Mouse (Mus musculus): ENCODE data around the gene Thrap3. TPM values are rescaled to one million over a fixed set of nuclear protein-coding genes. Genes with fewer than 3 reads are reported as not detected.
"Not testable (repeated sequence)": the region's sequence is repeated elsewhere in the genome, so short reads cannot be mapped to it uniquely, and the experiment has no call there.

Thrap3 gene
- polyA plus RNA-seq, 1 experiment from 2014 or later, result 258 TPM

DNA sequence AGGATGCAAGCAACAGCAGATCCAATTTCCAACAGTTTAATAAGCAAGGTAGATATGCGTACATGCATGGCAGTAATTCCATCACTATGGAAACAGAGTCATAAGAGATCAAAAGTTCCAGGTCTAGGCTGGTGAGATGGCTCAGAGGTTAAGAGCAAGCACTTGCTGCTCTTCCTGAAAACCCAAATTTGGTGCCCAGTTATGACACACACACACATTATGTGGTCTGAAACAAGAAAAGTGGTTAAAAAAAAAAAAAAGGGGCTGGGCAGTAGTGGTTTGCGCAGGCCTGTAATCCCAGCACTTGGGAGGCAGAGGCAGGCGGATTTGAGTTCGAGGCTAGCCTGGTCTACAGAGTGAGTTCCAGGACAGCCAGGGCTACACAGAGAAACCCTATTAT, 7.6 kb downstream of the Thrap3 start:
- 97% methylated on average over 4 of the region's 4 CpGs for WGBS
- Histone ChIP-seq H3K9ac (replicated peaks; ENCODE audit: low read depth, low read length) (no peak overlapping the region), H3K27ac (ENCODE audit: low read length) (no peak overlapping the region), H3K36me3 (ENCODE audit: control insufficient read depth, insufficient read depth, low read length) (peaks cover 37% of the 10 kb centered on the region), H3K4me1 (ENCODE audit: control insufficient read depth, insufficient read depth, low read length) (peaks cover 9% of the 10 kb centered on the region; the same call in 1 of the 2 replicates), H3K4me2 (replicated peaks; ENCODE audit: low read depth, low read length) (no peak overlapping the region), H3K9me3 (ENCODE audit: control insufficient read depth, low read depth, low read length) (no peaks in the 10 kb centered on the region), H3K4me3 (ENCODE audit: low read depth, low read length) (no peak overlapping the region), H3K27me3 (ENCODE audit: control insufficient read depth, insufficient read depth, low read length) (no peaks in the 10 kb centered on the region)
- ATAC-seq (ENCODE audit: insufficient number of reproducible peaks, insufficient read depth, low FRiP score, low read depth), result no peak

- no peak for ATAC-seq (ENCODE audit: insufficient number of reproducible peaks, insufficient read depth, low FRiP score, low read depth)
These were observed 8.3 kb downstream of the Thrap3 start for GRCm38 (mm10) chr4:126194216-126194615.

DNA sequence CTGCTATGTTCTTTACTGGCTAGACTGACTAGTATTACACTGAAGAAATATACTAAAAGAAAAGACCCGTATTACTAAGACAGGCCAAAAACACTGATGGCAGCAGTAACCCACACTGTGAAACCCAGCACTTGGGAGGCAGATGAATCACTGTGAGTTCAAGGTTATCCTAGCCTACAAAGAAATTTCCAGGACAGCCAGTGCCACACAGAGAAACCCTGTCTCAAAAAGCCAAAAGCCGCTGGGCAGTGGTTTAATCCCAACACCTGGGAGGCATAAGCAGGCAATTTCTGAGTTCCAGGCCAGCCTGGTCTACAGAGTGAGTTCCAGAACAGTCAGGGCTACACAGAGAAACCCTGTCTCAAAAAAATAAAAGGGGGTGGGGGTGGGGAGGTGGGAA, 11.9 kb downstream of the Thrap3 start:
- H3K36me3 ChIP-seq (ENCODE audit: control insufficient read depth, insufficient read depth, low read length), result peaks cover 60% of the 10 kb centered on the region

More at GRCm38 (mm10) chr4:126194216-126194615, 8.3 kb downstream of the Thrap3 start:
- Histone ChIP-seq H3K4me1 (ENCODE audit: control insufficient read depth, insufficient read depth, low read length) (peaks cover 7% of the 10 kb centered on the region; the same call in 1 of the 2 replicates), H3K4me3 (ENCODE audit: low read depth, low read length) (no peak overlapping the region), H3K36me3 (ENCODE audit: control insufficient read depth, insufficient read depth, low read length) (peaks cover 39% of the 10 kb centered on the region), H3K4me2 (replicated peaks; ENCODE audit: low read depth, low read length) (no peak overlapping the region), H3K9me3 (ENCODE audit: control insufficient read depth, low read depth, low read length) (no peaks in the 10 kb centered on the region), H3K27ac (ENCODE audit: low read length) (no peak overlapping the region), H3K27me3 (ENCODE audit: control insufficient read depth, insufficient read depth, low read length) (no peaks in the 10 kb centered on the region), H3K9ac (replicated peaks; ENCODE audit: low read depth, low read length) (no peak overlapping the region)

DNA sequence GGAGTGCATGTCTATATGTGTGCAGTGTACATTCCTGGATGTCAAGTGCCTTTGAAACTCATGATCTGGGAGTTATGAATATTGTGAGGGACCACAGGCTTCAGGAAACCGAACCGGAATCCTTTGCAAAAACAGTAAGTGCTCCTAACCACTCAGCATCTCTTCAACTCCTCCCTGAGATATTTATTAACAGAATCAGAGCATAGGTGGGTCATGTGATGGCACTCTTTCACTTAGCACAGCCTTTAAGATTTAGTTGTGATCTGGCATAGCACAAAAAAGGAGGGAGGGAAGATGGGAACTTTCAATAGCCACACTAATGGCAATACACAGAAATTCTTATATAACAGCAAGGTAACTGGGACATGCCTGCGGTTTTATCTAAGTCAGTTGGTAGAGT, 15.5 kb downstream of the Thrap3 start:
- Histone ChIP-seq H3K27me3 (ENCODE audit: control insufficient read depth, insufficient read depth, low read length) (no peaks in the 10 kb centered on the region), H3K4me3 (ENCODE audit: low read depth, low read length) (no peak overlapping the region), H3K27ac (ENCODE audit: low read length) (no peak overlapping the region), H3K4me2 (replicated peaks; ENCODE audit: low read depth, low read length) (no peak overlapping the region), H3K36me3 (ENCODE audit: control insufficient read depth, insufficient read depth, low read length) (peaks cover 56% of the 10 kb centered on the region), H3K4me1 (ENCODE audit: control insufficient read depth, insufficient read depth, low read length) (no peaks in the 10 kb centered on the region), H3K9ac (replicated peaks; ENCODE audit: low read depth, low read length) (no peak overlapping the region), H3K9me3 (ENCODE audit: control insufficient read depth, low read depth, low read length) (no peaks in the 10 kb centered on the region)
- no peak for ATAC-seq (ENCODE audit: insufficient number of reproducible peaks, insufficient read depth, low FRiP score, low read depth)
- WGBS, result 82% methylated on average over 3 of the region's 3 CpGs

More for the DNA sequence above, 11.9 kb downstream of the Thrap3 start:
- no peak overlapping the region for H3K27ac ChIP-seq (ENCODE audit: low read length)
- H3K4me3 ChIP-seq (ENCODE audit: low read depth, low read length), result no peak overlapping the region
- ATAC-seq (ENCODE audit: insufficient number of reproducible peaks, insufficient read depth, low FRiP score, low read depth), result no peak
- 98% methylated on average over 2 of the region's 2 CpGs for WGBS
- H3K4me2 ChIP-seq (replicated peaks; ENCODE audit: low read depth, low read length), result no peak overlapping the region
- H3K9me3 ChIP-seq (ENCODE audit: control insufficient read depth, low read depth, low read length), result no peaks in the 10 kb centered on the region
- H3K27me3 ChIP-seq (ENCODE audit: control insufficient read depth, insufficient read depth, low read length), result no peaks in the 10 kb centered on the region
- H3K9ac ChIP-seq (replicated peaks; ENCODE audit: low read depth, low read length), result no peak overlapping the region
- H3K4me1 ChIP-seq (ENCODE audit: control insufficient read depth, insufficient read depth, low read length), result no peaks in the 10 kb centered on the region

DNA sequence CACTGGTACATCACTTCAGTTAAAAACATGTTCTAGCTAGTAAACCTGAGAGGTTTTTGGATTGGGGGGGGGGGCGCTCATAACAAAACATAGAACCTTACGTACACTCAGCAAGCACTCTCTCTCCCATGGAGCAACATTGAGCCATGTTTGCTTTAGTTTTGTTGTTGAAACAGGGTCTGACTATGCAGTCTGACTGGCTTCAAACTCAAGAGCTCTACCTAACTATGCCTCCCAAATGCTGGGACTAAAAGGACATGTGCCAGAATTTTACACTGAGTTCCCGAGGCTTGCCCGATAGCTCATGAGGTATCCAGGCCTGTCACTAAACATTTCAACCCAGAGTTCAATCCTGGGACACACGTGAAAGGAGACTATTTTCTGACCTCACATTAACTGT, 19.5 kb downstream of the Thrap3 start:
- H3K4me2 ChIP-seq (replicated peaks; ENCODE audit: low read depth, low read length), result no peak overlapping the region
- H3K9ac ChIP-seq (replicated peaks; ENCODE audit: low read depth, low read length), result no peak overlapping the region
- ATAC-seq (ENCODE audit: insufficient number of reproducible peaks, insufficient read depth, low FRiP score, low read depth), result no peak
- no peaks in the 10 kb centered on the region for H3K27me3 ChIP-seq (ENCODE audit: control insufficient read depth, insufficient read depth, low read length)
- no peaks in the 10 kb centered on the region for H3K9me3 ChIP-seq (ENCODE audit: control insufficient read depth, low read depth, low read length)
- WGBS, result 84% methylated on average over 5 of the region's 5 CpGs
- H3K27ac ChIP-seq (ENCODE audit: low read length), result no peak overlapping the region
- peaks cover 67% of the 10 kb centered on the region for H3K36me3 ChIP-seq (ENCODE audit: control insufficient read depth, insufficient read depth, low read length)
- H3K4me3 ChIP-seq (ENCODE audit: low read depth, low read length), result no peak overlapping the region
- no peaks in the 10 kb centered on the region for H3K4me1 ChIP-seq (ENCODE audit: control insufficient read depth, insufficient read depth, low read length)

GRCm38 (mm10) chr4:126181170-126181957, 21.2 kb downstream of the Thrap3 start:
- no peak overlapping the region for H3K27ac ChIP-seq (ENCODE audit: low read length)
- 44% methylated on average over 7 of the region's 7 CpGs for WGBS

GRCm38 (mm10) chr4:126175980-126176379, 26.6 kb downstream of the Thrap3 start:
- H3K27me3 ChIP-seq (ENCODE audit: control insufficient read depth, insufficient read depth, low read length); H3K4me2 ChIP-seq (replicated peaks; ENCODE audit: low read depth, low read length); H3K9ac ChIP-seq (replicated peaks; ENCODE audit: low read depth, low read length); H3K4me1 ChIP-seq (ENCODE audit: control insufficient read depth, insufficient read depth, low read length); H3K27ac ChIP-seq (ENCODE audit: low read length); H3K9me3 ChIP-seq (ENCODE audit: control insufficient read depth, low read depth, low read length); ATAC-seq (ENCODE audit: insufficient number of reproducible peaks, insufficient read depth, low FRiP score, low read depth); H3K4me3 ChIP-seq (ENCODE audit: low read depth, low read length): not testable (repeated sequence)
- WGBS, result 73% methylated on average over 7 of the region's 7 CpGs
- peaks cover 84% of the 10 kb centered on the region for H3K36me3 ChIP-seq (ENCODE audit: control insufficient read depth, insufficient read depth, low read length)

More at GRCm38 (mm10) chr4:126181170-126181957, 21.2 kb downstream of the Thrap3 start:
- H3K4me2 ChIP-seq (replicated peaks; ENCODE audit: low read depth, low read length), result no peak overlapping the region
- no peak overlapping the region for H3K4me3 ChIP-seq (ENCODE audit: low read depth, low read length)
- no peaks in the 10 kb centered on the region for H3K4me1 ChIP-seq (ENCODE audit: control insufficient read depth, insufficient read depth, low read length)
- no peaks in the 10 kb centered on the region for H3K9me3 ChIP-seq (ENCODE audit: control insufficient read depth, low read depth, low read length)
- peaks cover 68% of the 10 kb centered on the region for H3K36me3 ChIP-seq (ENCODE audit: control insufficient read depth, insufficient read depth, low read length)
- no peak overlapping the region for H3K9ac ChIP-seq (replicated peaks; ENCODE audit: low read depth, low read length)
- H3K27me3 ChIP-seq (ENCODE audit: control insufficient read depth, insufficient read depth, low read length), result no peaks in the 10 kb centered on the region
- 0 out of 2 replicates have a peak, but pooled peaks have one; percentile 33 for ATAC-seq (ENCODE audit: insufficient number of reproducible peaks, insufficient read depth, low FRiP score, low read depth)

DNA sequence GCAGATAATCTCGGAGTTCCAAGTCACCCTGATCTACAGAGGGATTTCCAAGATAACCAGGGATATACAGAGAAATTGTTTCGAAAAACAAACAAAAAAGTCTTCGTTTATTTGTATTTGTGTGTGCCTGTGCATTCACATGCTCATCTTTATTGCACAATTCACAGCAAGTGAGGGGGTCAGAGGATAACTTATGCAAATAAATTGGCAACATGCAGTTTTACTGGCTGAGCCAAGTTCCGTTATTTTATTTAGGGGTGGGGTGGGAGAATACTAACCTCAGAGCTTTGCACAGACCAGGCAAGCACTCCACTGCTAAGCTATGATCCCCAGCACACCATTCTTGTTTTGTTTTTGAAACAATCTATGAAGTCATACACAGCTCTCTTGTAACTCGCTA, 28.8 kb downstream of the Thrap3 start:
- no peak overlapping the region for H3K4me3 ChIP-seq (ENCODE audit: low read depth, low read length)
- H3K36me3 ChIP-seq (ENCODE audit: control insufficient read depth, insufficient read depth, low read length), result peaks cover 87% of the 10 kb centered on the region
- 91% methylated on average over 5 of the region's 5 CpGs for WGBS
- H3K4me1 ChIP-seq (ENCODE audit: control insufficient read depth, insufficient read depth, low read length), result no peaks in the 10 kb centered on the region
- H3K27ac ChIP-seq (ENCODE audit: low read length), result no peak overlapping the region
- no peaks in the 10 kb centered on the region for H3K27me3 ChIP-seq (ENCODE audit: control insufficient read depth, insufficient read depth, low read length)
- H3K9ac ChIP-seq (replicated peaks; ENCODE audit: low read depth, low read length), result no peak overlapping the region
- H3K9me3 ChIP-seq (ENCODE audit: control insufficient read depth, low read depth, low read length), result no peaks in the 10 kb centered on the region
- no peak for ATAC-seq (ENCODE audit: insufficient number of reproducible peaks, insufficient read depth, low FRiP score, low read depth)
- H3K4me2 ChIP-seq (replicated peaks; ENCODE audit: low read depth, low read length), result no peak overlapping the region

- 95% methylated on average over 5 of the region's 5 CpGs for whole genome bisulfite sequencing
- H3K4me1 ChIP-seq (ENCODE audit: control insufficient read depth, insufficient read depth, low read length), result not testable (repeated sequence)
These were observed 31.8 kb downstream of the Thrap3 start for GRCm38 (mm10) chr4:126170737-126171136.

More at GRCm38 (mm10) chr4:126170737-126171136, 31.8 kb downstream of the Thrap3 start:
- H3K27ac ChIP-seq (ENCODE audit: low read length); H3K9ac ChIP-seq (replicated peaks; ENCODE audit: low read depth, low read length); ATAC-seq (ENCODE audit: insufficient number of reproducible peaks, insufficient read depth, low FRiP score, low read depth); H3K4me2 ChIP-seq (replicated peaks; ENCODE audit: low read depth, low read length); H3K27me3 ChIP-seq (ENCODE audit: control insufficient read depth, insufficient read depth, low read length); H3K9me3 ChIP-seq (ENCODE audit: control insufficient read depth, low read depth, low read length); H3K4me3 ChIP-seq (ENCODE audit: low read depth, low read length): not testable (repeated sequence)
- peaks cover 81% of the 10 kb centered on the region for H3K36me3 ChIP-seq (ENCODE audit: control insufficient read depth, insufficient read depth, low read length)
